Mouse (Mus musculus): ENCODE measurements around the gene Cdh18. TPM values are rescaled to one million over a fixed set of nuclear protein-coding genes. Genes with fewer than 3 reads are reported as not detected.

Cdh18 gene
- total and polyA plus RNA-seq, 3 experiments: not detected

DNA sequence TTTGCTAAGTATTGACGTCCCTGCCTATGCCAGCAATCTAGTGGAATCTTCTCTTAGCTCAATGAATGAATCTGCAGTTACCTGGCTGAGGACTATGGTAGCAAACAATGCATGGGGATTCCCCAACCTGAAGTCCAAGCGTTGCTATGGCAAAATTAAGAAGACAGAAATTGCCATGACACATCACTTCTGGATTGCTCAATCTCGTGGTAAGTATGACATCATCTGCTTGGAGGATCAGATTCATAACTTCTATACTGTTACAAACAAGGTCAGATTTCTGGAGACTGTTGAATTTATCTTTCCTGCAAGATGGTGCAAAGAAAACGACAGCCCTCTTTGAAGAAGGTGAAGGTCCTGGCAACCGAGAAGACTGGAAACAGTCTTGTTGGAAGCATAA lies 881.2 kb downstream of the Cdh18 start:
- Histone ChIP-seq H3K9ac (ENCODE audit: control insufficient read depth, low read depth, low read length, poor library complexity, severe bottlenecking) (no peak overlapping the region), H3K4me3 (ENCODE audit: control insufficient read depth in 1 of 2, insufficient read depth in 1 of 2, low read depth in 2 of 2, low read length in 2 of 2) (no peak overlapping the region), H3K27ac (ENCODE audit: control insufficient read depth, low read depth, low read length) (no peak overlapping the region), H3K36me3 (ENCODE audit: control insufficient read depth in 1 of 2, insufficient read depth in 2 of 2, low read length in 2 of 2) (no peaks in the 10 kb centered on the region; a peak in 1 of 4 replicates), H3K27me3 (ENCODE audit: control insufficient read depth in 1 of 2, insufficient read depth in 2 of 2, low read length in 2 of 2) (no peaks in the 10 kb centered on the region; a peak in 1 of 4 replicates), H3K9me3 (replicated peaks; ENCODE audit: insufficient read depth, low read length) (no peaks in the 10 kb centered on the region), H3K79me2 (ENCODE audit: control insufficient read depth, insufficient read depth, low read length, poor library complexity) (no peaks in the 10 kb centered on the region), H3K4me1 (ENCODE audit: control insufficient read depth in 1 of 2, insufficient read depth in 2 of 2, low read length in 2 of 2) (no peaks in the 10 kb centered on the region; a peak in 1 of 4 replicates)
- DNase-seq (ENCODE audit: low read depth, low spot score): no peak
- TF ChIP-seq MAZ (IDR thresholded peaks at IDR 0.05; ENCODE audit: low read depth, low read length) (no peak), CTCF (IDR thresholded peaks at IDR 0.05 in 2 of 3, conservative IDR thresholded peaks at IDR 0.05 in 1 of 3; ENCODE audit: control insufficient read depth in 1 of 3, insufficient read depth in 1 of 3, low read depth in 2 of 3, low read length in 3 of 3, poor library complexity in 1 of 3, severe bottlenecking in 1 of 3) (no peak), MAFK (IDR thresholded peaks at IDR 0.05; ENCODE audit: borderline replicate concordance, low read depth, low read length) (no peak), RAD21 (IDR thresholded peaks at IDR 0.05; ENCODE audit: low read depth, low read length) (no peak), ETS1 (IDR thresholded peaks at IDR 0.05; ENCODE audit: low read depth, low read length) (no peak), UBTF (IDR thresholded peaks at IDR 0.05; ENCODE audit: borderline replicate concordance, insufficient read depth, low read depth, low read length) (no peak), SIN3A (IDR thresholded peaks at IDR 0.05; ENCODE audit: low read length) (no peak), USF2 (IDR thresholded peaks at IDR 0.05; ENCODE audit: borderline replicate concordance in 1 of 2, insufficient read depth in 1 of 2, low read depth in 1 of 2, low read length in 2 of 2) (no peak), ZNF384 (IDR thresholded peaks at IDR 0.05; ENCODE audit: low read depth, low read length) (no peak), ELF1 (IDR thresholded peaks at IDR 0.05; ENCODE audit: low read depth, low read length) (no peak), POLR2AphosphoS2 (IDR thresholded peaks at IDR 0.05; ENCODE audit: low read length) (no peak), JUND (IDR thresholded peaks at IDR 0.05; ENCODE audit: low read depth, low read length) (no peak), GABPA (IDR thresholded peaks at IDR 0.05; ENCODE audit: low read depth, low read length) (no peak), MYB (IDR thresholded peaks at IDR 0.05; ENCODE audit: low read depth, low read length) (no peak), MAX (IDR thresholded peaks at IDR 0.05; ENCODE audit: low read length) (no peak), MXI1 (IDR thresholded peaks at IDR 0.05; ENCODE audit: low read depth, low read length) (no peak), POLR2AphosphoS5 (IDR thresholded peaks at IDR 0.05; ENCODE audit: borderline replicate concordance, low read depth, low read length) (no peak), TCF12 (IDR thresholded peaks at IDR 0.05; ENCODE audit: low read depth, low read length) (no peak), CHD1 (IDR thresholded peaks at IDR 0.05; ENCODE audit: low read depth, low read length) (no peak)

DNA sequence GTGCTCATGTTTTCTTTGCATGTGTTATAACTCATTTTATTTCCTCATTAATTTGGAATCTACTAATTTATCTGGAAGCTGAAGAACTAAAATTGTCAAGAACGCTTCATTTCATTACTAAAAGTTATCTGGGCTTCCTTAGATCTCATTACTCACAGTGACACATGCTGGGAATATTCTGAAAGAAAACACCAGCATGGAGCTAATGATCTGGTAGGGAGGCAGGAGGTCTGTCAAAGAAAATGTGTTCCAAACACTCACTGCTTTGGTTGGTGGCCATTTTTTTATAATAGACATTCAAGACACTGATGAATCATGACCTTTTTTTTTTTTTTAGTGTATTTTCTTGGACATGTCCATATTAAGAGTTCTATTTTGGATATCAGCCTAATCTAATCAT lies 899.7 kb downstream of the Cdh18 start:
- Histone ChIP-seq H3K4me3 (ENCODE audit: control insufficient read depth in 1 of 2, insufficient read depth in 1 of 2, low read depth in 2 of 2, low read length in 2 of 2) (no peak overlapping the region), H3K4me1 (ENCODE audit: control insufficient read depth in 1 of 2, insufficient read depth in 2 of 2, low read length in 2 of 2) (no peaks in the 10 kb centered on the region), H3K9ac (ENCODE audit: control insufficient read depth, low read depth, low read length, poor library complexity, severe bottlenecking) (no peak overlapping the region), H3K79me2 (ENCODE audit: control insufficient read depth, insufficient read depth, low read length, poor library complexity) (no peaks in the 10 kb centered on the region), H3K27ac (ENCODE audit: control insufficient read depth, low read depth, low read length) (no peak overlapping the region), H3K27me3 (ENCODE audit: control insufficient read depth in 1 of 2, insufficient read depth in 2 of 2, low read length in 2 of 2) (no peaks in the 10 kb centered on the region), H3K36me3 (ENCODE audit: control insufficient read depth in 1 of 2, insufficient read depth in 2 of 2, low read length in 2 of 2) (no peaks in the 10 kb centered on the region), H3K9me3 (replicated peaks; ENCODE audit: insufficient read depth, low read length) (no peaks in the 10 kb centered on the region)
- DNase-seq (ENCODE audit: low read depth, low spot score): no peak
- TF ChIP-seq USF2 (IDR thresholded peaks at IDR 0.05; ENCODE audit: borderline replicate concordance in 1 of 2, insufficient read depth in 1 of 2, low read depth in 1 of 2, low read length in 2 of 2) (no peak), CHD2 (IDR thresholded peaks at IDR 0.05; ENCODE audit: low read length) (no peak), SIN3A (IDR thresholded peaks at IDR 0.05; ENCODE audit: low read length) (no peak), MAZ (IDR thresholded peaks at IDR 0.05; ENCODE audit: low read depth, low read length) (no peak), ZMIZ1 (IDR thresholded peaks at IDR 0.05; ENCODE audit: low read depth, low read length) (no peak), MYC (IDR thresholded peaks at IDR 0.05; ENCODE audit: low read depth, low read length) (no peak), CTCF (IDR thresholded peaks at IDR 0.05 in 2 of 3, conservative IDR thresholded peaks at IDR 0.05 in 1 of 3; ENCODE audit: control insufficient read depth in 1 of 3, insufficient read depth in 1 of 3, low read depth in 2 of 3, low read length in 3 of 3, poor library complexity in 1 of 3, severe bottlenecking in 1 of 3) (no peak), POLR2A (IDR thresholded peaks at IDR 0.05; ENCODE audit: control insufficient read depth in 1 of 2, insufficient read depth in 1 of 2, low read depth in 1 of 2, low read length in 2 of 2, poor library complexity in 1 of 2) (no peak), NRF1 (IDR thresholded peaks at IDR 0.05; ENCODE audit: insufficient read depth, low read depth, low read length, poor library complexity, severe bottlenecking) (no peak), GATA1 (IDR thresholded peaks at IDR 0.05; ENCODE audit: low read depth, low read length) (no peak)
